Mouse (Mus musculus): ENCODE measurements at regions not wholly inside any gene's neighbourhood (a gene's known extent, or its start where the extent isn't known, plus 50 kb on each side); places are given as distances from the start of the nearest gene placed in this dataset.

DNA sequence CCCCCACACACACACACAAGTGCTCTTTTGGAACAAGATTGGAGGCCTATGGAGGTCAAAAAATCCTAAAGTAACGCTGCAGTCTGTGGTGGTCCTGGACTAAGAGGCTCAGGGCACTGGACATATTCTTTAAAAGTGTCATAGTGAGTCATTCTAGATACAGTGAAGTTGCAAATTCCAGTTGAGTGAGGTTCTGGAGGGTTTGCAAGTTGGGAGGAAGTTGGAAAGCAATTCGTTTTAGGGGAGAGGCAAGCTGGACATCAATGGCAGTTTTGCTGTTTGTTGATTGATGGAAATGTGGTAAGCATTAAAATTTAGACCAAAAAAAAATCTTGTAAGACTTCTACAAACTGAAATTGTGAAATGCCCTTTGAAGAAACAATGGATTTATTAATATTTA lies 50.0 kb upstream of the Raph1 start:
- TF ChIP-seq POLR2A (IDR thresholded peaks at IDR 0.05; ENCODE audit: control insufficient read depth in 1 of 2, insufficient read depth in 1 of 2, low read depth in 1 of 2, low read length in 2 of 2, poor library complexity in 1 of 2) = no peak
- TF ChIP-seq MEF2A (IDR thresholded peaks at IDR 0.05; ENCODE audit: extremely low read depth, insufficient replicate concordance, low read depth, low read length, poor library complexity, severe bottlenecking) = no peak
- TF ChIP-seq EP300 (IDR thresholded peaks at IDR 0.05; ENCODE audit: low read depth in 1 of 2, low read length in 2 of 2) = no peak
- no peak for TF ChIP-seq MYB (IDR thresholded peaks at IDR 0.05; ENCODE audit: low read depth, low read length)
- no peak for TF ChIP-seq CTCF (IDR thresholded peaks at IDR 0.05 in 2 of 3, conservative IDR thresholded peaks at IDR 0.05 in 1 of 3; ENCODE audit: control insufficient read depth in 1 of 3, insufficient read depth in 1 of 3, low read depth in 2 of 3, low read length in 3 of 3, poor library complexity in 1 of 3, severe bottlenecking in 1 of 3)
- TF ChIP-seq POLR2AphosphoS5 (IDR thresholded peaks at IDR 0.05; ENCODE audit: borderline replicate concordance, low read depth, low read length) = no peak
- no peak for TF ChIP-seq E2F4 (IDR thresholded peaks at IDR 0.05; ENCODE audit: borderline replicate concordance, low read depth, low read length)
- no peak for TF ChIP-seq MAZ (IDR thresholded peaks at IDR 0.05; ENCODE audit: low read depth, low read length)
- no peak for TF ChIP-seq SMC3 (IDR thresholded peaks at IDR 0.05; ENCODE audit: low read depth, low read length)
- no peak for TF ChIP-seq ZNF384 (IDR thresholded peaks at IDR 0.05; ENCODE audit: low read depth, low read length)
- TF ChIP-seq USF1 (IDR thresholded peaks at IDR 0.05; ENCODE audit: low read depth, low read length) = no peak
- TF ChIP-seq TAL1 (IDR thresholded peaks at IDR 0.05; ENCODE audit: low read length) = no peak
- no peak for TF ChIP-seq MAX (IDR thresholded peaks at IDR 0.05; ENCODE audit: low read length)
